Mouse (Mus musculus) limb, embryonic 11.5 days (tissue): Measurements from ENCODE around the gene Gm21976. TPM values are rescaled to one million over a fixed set of nuclear protein-coding genes. Genes with fewer than 3 reads are reported as not detected.
A peak's percentile ranks its signal among the peaks of the same experiment; 100 is the strongest.

Source experiments
- ATAC-seq: fragments of 200-750 bp; cut with Nextera tagmentation; 2 replicates; pipeline ENCODE4 v1.8.0; 2017; ENCODE audit warnings: low read depth; ENCODE audit not compliant: insufficient number of reproducible peaks, low FRiP score, low TSS enrichment
- DNase-seq: peaks from one replicate; pipeline ENCODE4 v3.0.0-alpha.2; 2015; ENCODE audit warnings: low spot score
- H3K27ac ChIP-seq: fragments of 300-500 bp; sonication (generic); replicated peaks from 2 replicates; pipeline ENCODE4 v1.5.1; 2014; ENCODE audit warnings: low read depth, mild to moderate bottlenecking, low read length
- H3K27me3 ChIP-seq: fragments of 300-500 bp; sonication (generic); 2 replicates; pipeline ENCODE4 v1.6.1; 2014; ENCODE audit warnings: mild to moderate bottlenecking, low read length, mixed read lengths; ENCODE audit not compliant: control insufficient read depth, insufficient read depth
- H3K36me3 ChIP-seq: fragments of 300-500 bp; sonication (generic); 2 replicates; pipeline ENCODE4 v1.6.1; 2014; ENCODE audit warnings: mild to moderate bottlenecking, low read length, moderate library complexity, mixed read lengths; ENCODE audit not compliant: control insufficient read depth, insufficient read depth
- H3K4me1 ChIP-seq: fragments of 300-500 bp; sonication (generic); 2 replicates; pipeline ENCODE4 v1.6.1; 2014; ENCODE audit warnings: low read length, mixed read lengths; ENCODE audit not compliant: control insufficient read depth, insufficient read depth
- H3K4me2 ChIP-seq: fragments of 300-500 bp; sonication (generic); 2 replicates; pipeline ENCODE4 v1.6.1; 2014; ENCODE audit warnings: low read depth, mild to moderate bottlenecking, moderate library complexity; ENCODE audit not compliant: severe bottlenecking
- H3K4me3 ChIP-seq: fragments of 300-500 bp; sonication (generic); 2 replicates; pipeline ENCODE4 v1.5.1; 2014; ENCODE audit warnings: low read depth, low read length
- H3K9ac ChIP-seq: fragments of 300-500 bp; sonication (generic); 2 replicates; pipeline ENCODE4 v1.6.1; 2014; ENCODE audit warnings: mild to moderate bottlenecking, low read length
- H3K9me3 ChIP-seq: fragments of 300-500 bp; sonication (generic); 2 replicates; pipeline ENCODE4 v1.6.1; 2016; ENCODE audit warnings: low read length; ENCODE audit not compliant: control insufficient read depth
- WGBS: fragments of 180-500 bp; shearing (Covaris S2); extraction: QIAGEN DNeasy Blood & Tissue Kit; methylation state at CpG from one replicate; pipeline ENCODE4 v1.1.7; 2014; 5-methylcytosine and 5-hydroxymethylcytosine counted together
- polyA plus RNA-seq: library from polyadenylated mRNA; unstranded; fragments of >200 nt; fragmentation: Nextera tagmentation; extraction: Ambion mirVana; gene quantifications from 2 replicates; pipeline ENCODE4 v1.2.1, GENCODE M21; 2014

Gene Gm21976
- polyA plus RNA-seq, 1 experiment from 2014 or later = not detected

- no peaks in the 10 kb centered on the region for H3K9me3 ChIP-seq
- peak overlapping the region; percentile 98 for H3K4me3 ChIP-seq
- peak overlapping the region; percentile 67 for H3K4me2 ChIP-seq
- peak overlapping the region; percentile 98 for H3K9ac ChIP-seq
- H3K27me3 ChIP-seq = no peaks in the 10 kb centered on the region
- H3K36me3 ChIP-seq = no peaks in the 10 kb centered on the region; the same call in 1 of the 2 replicates
- DNase-seq (no peak), ATAC-seq (no peak)
- H3K4me1 ChIP-seq = 0 out of 2 replicates have a peak, but pooled peaks cover 6% of the 10 kb centered on the region
- 2% methylated on average over 16 of the region's 16 CpGs for WGBS
- peak overlapping the region; percentile 85; the same call in 1 of the 2 replicates for H3K27ac ChIP-seq
These were observed 37.6 kb downstream of the Gm21976 start for GRCm38 (mm10) chr13:98317246-98317677.

GRCm38 (mm10) chr13:98317911-98318310 is 38.2 kb downstream of the Gm21976 start:
- no peak overlapping the region; the same call in 1 of the 2 replicates for H3K4me2 ChIP-seq
- H3K27me3 ChIP-seq = no peaks in the 10 kb centered on the region
- 91% methylated on average over 6 of the region's 6 CpGs for WGBS
- no peak overlapping the region for H3K27ac ChIP-seq
- H3K4me1 ChIP-seq = 0 out of 2 replicates have a peak, but pooled peaks cover 6% of the 10 kb centered on the region
- no peak for DNase-seq
- no peaks in the 10 kb centered on the region for H3K9me3 ChIP-seq
- no peak overlapping the region; the same call in 1 of the 2 replicates for H3K9ac ChIP-seq
- H3K36me3 ChIP-seq = no peaks in the 10 kb centered on the region; the same call in 1 of the 2 replicates
- no peak for ATAC-seq
- no peak overlapping the region for H3K4me3 ChIP-seq

DNA sequence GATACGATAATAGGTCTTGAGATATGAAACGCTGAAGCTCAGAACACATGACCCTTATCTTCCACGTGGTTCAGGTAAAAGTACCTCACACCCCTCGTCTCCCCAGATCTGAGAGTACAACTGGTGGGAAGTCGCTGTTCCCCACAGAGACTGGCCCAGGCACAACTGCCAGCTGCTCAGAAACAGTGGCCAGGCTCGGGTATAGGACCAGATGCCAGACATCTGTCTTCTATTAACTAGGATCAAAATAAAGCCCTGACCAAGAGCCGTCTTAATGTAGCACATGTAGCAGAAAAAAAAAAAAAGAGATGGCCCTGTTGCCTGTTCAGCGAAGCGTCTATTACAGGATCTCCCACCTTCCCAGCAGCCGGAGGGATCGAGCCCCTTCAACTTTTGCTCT is 45.3 kb downstream of the Gm21976 start:
- H3K27ac ChIP-seq = no peak overlapping the region
- no peak for ATAC-seq
- H3K27me3 ChIP-seq = no peaks in the 10 kb centered on the region
- peak; percentile 41 for DNase-seq
- no peaks in the 10 kb centered on the region for H3K9me3 ChIP-seq
- H3K4me3 ChIP-seq = no peak overlapping the region
- 32% methylated on average over 11 of the region's 11 CpGs for WGBS
- H3K36me3 ChIP-seq = no peaks in the 10 kb centered on the region
- no peaks in the 10 kb centered on the region for H3K4me1 ChIP-seq
- no peak overlapping the region for H3K9ac ChIP-seq
- no peak overlapping the region for H3K4me2 ChIP-seq

- ATAC-seq (no peak), DNase-seq (peak; percentile 44)
- no peak overlapping the region for H3K4me2 ChIP-seq
- H3K9me3 ChIP-seq = no peaks in the 10 kb centered on the region
- H3K4me1 ChIP-seq = no peaks in the 10 kb centered on the region
- no peaks in the 10 kb centered on the region for H3K36me3 ChIP-seq
- no peak overlapping the region for H3K4me3 ChIP-seq
- H3K27ac ChIP-seq = no peak overlapping the region
- WGBS = 61% methylated on average over 2 of the region's 2 CpGs
- no peak overlapping the region for H3K9ac ChIP-seq
- no peaks in the 10 kb centered on the region for H3K27me3 ChIP-seq
These were observed 52.4 kb downstream of the Gm21976 start for GRCm38 (mm10) chr13:98332106-98332505.

GRCm38 (mm10) chr13:98336205-98336604 is 56.5 kb downstream of the Gm21976 start:
- 71% methylated on average over 1 of the region's 1 CpGs for WGBS
- H3K36me3 ChIP-seq = no peaks in the 10 kb centered on the region
- no peak overlapping the region for H3K9ac ChIP-seq
- DNase-seq = no peak
- no peak overlapping the region for H3K4me3 ChIP-seq
- no peaks in the 10 kb centered on the region for H3K4me1 ChIP-seq
- H3K27me3 ChIP-seq = no peaks in the 10 kb centered on the region
- ATAC-seq = no peak
- H3K9me3 ChIP-seq = no peaks in the 10 kb centered on the region
- no peak overlapping the region for H3K27ac ChIP-seq
- no peak overlapping the region for H3K4me2 ChIP-seq

GRCm38 (mm10) chr13:98340506-98340905 is 60.8 kb downstream of the Gm21976 start:
- no peak overlapping the region for H3K4me3 ChIP-seq
- no peaks in the 10 kb centered on the region for H3K27me3 ChIP-seq
- H3K9ac ChIP-seq = no peak overlapping the region
- DNase-seq (no peak), ATAC-seq (no peak)
- H3K4me2 ChIP-seq = no peak overlapping the region
- H3K4me1 ChIP-seq = no peaks in the 10 kb centered on the region
- WGBS = 82% methylated on average over 5 of the region's 5 CpGs
- H3K27ac ChIP-seq = no peak overlapping the region
- no peaks in the 10 kb centered on the region for H3K36me3 ChIP-seq
- H3K9me3 ChIP-seq = no peaks in the 10 kb centered on the region

DNA sequence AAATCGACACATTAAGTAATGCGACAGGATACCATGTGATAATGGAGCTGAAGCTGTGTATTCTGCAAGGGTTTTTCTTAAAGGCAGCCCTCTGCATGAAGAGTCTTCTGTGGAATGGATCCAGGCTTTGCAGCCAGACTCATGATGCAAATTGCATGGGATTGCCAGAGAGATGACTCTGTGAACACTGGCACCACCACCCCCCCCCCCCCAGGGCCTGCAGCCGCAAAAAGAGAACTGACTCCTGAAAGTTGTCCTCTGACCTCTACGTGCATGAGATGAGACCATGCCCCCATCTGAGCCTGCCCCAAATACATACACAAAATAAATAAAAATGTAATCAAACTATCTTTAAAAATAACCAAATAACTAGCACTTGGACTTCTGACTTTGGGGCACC is 69.8 kb downstream of the Gm21976 start:
- ATAC-seq = no peak
- H3K27me3 ChIP-seq = peaks cover 40% of the 10 kb centered on the region
- H3K4me1 ChIP-seq = peaks cover 5% of the 10 kb centered on the region
- no peak overlapping the region for H3K9ac ChIP-seq
- H3K36me3 ChIP-seq = no peaks in the 10 kb centered on the region
- H3K4me2 ChIP-seq = no peak overlapping the region
- no peaks in the 10 kb centered on the region for H3K9me3 ChIP-seq
- no peak for DNase-seq
- 83% methylated on average over 4 of the region's 4 CpGs for WGBS
- no peak overlapping the region for H3K4me3 ChIP-seq
- H3K27ac ChIP-seq = no peak overlapping the region

DNA sequence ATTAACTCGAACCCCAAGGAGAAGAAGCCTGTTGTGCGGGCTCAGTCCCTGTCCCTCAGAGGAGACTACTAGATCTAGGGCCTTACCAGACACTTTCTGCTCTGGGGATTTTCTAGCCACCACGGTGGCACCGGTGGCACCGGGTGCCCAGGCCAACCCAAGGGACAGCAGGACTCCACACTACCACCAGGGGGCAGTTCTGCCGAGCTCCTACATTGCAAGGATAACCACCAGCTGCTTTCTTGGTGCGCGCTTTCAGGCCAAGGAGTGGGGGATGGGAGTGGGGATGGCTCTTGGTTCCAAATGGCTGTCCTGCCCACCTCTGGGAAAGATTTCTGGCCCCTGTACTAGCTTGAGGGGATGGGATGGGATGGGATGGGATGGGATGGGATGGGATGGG is 71.8 kb downstream of the Gm21976 start:
- peaks cover 14% of the 10 kb centered on the region for H3K4me1 ChIP-seq
- ATAC-seq = no peak
- H3K9ac ChIP-seq = no peak overlapping the region
- no peaks in the 10 kb centered on the region for H3K36me3 ChIP-seq
- 10% methylated on average over 8 of the region's 8 CpGs for WGBS
- DNase-seq = peak; percentile 66
- H3K27ac ChIP-seq = no peak overlapping the region
- H3K9me3 ChIP-seq = no peaks in the 10 kb centered on the region
- peaks cover 55% of the 10 kb centered on the region for H3K27me3 ChIP-seq
- no peak overlapping the region for H3K4me3 ChIP-seq
- H3K4me2 ChIP-seq = no peak overlapping the region

DNA sequence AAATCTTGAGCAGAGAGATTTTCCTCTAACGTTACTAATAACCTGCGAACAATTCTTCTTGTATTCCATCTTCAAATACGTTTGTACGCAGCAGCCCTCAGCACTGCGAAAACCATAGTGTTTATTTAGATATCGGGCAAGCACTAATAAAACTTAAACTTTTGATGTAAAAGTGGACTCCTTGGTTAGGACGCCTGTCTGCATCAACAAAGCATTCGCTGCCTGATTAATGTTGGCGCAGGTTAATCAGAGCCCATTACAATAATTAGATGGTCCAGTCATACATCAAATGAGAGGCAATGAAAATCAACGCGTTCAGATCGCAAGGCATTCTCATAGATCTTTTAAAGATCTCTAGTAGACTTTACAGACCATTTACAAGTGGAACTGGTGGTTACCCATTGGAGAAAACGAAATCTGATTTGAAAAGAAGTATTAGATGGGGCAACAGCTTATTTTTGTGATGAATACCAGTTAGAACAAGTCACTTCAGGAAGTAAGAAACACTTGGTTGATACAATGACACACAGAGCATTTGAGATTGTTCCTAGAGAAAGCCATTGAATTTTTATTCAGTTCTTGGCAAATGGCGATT is 72.8 kb downstream of the Gm21976 start:
- H3K27me3 ChIP-seq = peaks cover 60% of the 10 kb centered on the region
- H3K9ac ChIP-seq = no peak overlapping the region
- no peak overlapping the region for H3K4me3 ChIP-seq
- H3K36me3 ChIP-seq = no peaks in the 10 kb centered on the region
- H3K4me1 ChIP-seq = peaks cover 14% of the 10 kb centered on the region
- no peak overlapping the region for H3K27ac ChIP-seq
- no peaks in the 10 kb centered on the region for H3K9me3 ChIP-seq
- 9% methylated on average over 14 of the region's 14 CpGs for WGBS
- H3K4me2 ChIP-seq = no peak overlapping the region
- ATAC-seq = no peak
- no peak for DNase-seq
